Mouse (Mus musculus): ENCODE measurements around the gene Psmd6. TPM values are rescaled to one million over a fixed set of nuclear protein-coding genes. Genes with fewer than 3 reads are reported as not detected.

Gene Psmd6
- polyA plus RNA-seq, 1 experiment from 2014 or later, result 224 TPM

DNA sequence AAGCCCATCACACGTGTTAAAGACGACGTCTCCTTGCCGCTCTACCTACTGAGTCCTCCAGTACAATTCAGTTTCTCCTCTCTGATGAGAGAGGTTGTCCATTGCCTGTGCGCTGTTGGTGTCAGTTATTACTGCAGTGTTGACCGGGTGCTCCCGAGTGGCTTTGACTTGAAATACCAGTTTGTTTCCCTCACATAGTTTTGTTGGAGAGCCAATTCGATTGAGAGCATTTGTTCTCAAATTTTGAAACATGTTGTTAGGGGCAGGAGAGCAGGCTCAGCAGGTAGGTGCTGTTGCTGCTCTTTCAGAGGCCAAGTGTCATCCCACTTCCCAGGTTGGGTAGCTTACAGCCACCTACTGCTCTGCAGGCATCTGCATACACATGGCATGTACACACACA, 37.0 kb downstream of the Psmd6 start:
- H3K9me3 ChIP-seq, result no peaks in the 10 kb centered on the region
- no peak overlapping the region for H3K9ac ChIP-seq
- H3K4me2 ChIP-seq (replicated peaks), result no peak overlapping the region
- H3K27me3 ChIP-seq (replicated peaks), result no peaks in the 10 kb centered on the region
- ATAC-seq, result no peak
- H3K36me3 ChIP-seq, result no peaks in the 10 kb centered on the region
- no peak overlapping the region for H3K4me3 ChIP-seq (replicated peaks)
- no peaks in the 10 kb centered on the region for H3K4me1 ChIP-seq (replicated peaks)
- no peak overlapping the region for H3K27ac ChIP-seq
- 94% methylated on average over 8 of the region's 8 CpGs for WGBS

DNA sequence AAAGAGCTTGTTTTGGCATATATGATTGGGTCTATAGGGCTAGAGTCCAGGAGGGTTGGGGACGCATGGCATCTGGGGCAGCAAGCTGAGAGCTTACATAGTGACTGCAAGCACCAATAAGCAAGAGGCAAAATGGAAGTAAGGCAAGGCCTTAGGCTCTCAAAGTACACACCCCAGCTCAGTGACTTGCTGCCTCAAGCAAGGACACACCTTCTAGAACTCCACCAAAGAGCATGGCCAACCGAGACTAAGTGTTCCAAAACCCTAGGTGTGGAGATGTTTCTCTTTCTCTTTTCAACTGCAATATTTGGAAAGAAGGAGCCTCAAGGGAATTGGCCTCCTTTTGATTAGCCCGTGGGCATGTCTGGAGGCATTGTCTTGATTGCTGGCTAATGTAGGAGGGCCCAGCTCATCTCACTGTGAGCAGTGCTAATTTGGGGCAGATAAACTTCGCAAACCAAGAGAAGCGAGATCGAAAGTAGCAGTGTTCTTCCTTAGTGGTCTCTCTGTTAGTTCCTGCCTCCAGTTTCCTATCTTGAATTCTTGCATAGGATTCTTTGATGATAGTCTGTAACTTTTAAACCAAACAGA, 40.1 kb downstream of the Psmd6 start:
- no peak overlapping the region for H3K4me2 ChIP-seq (replicated peaks)
- no peaks in the 10 kb centered on the region for H3K9me3 ChIP-seq
- H3K9ac ChIP-seq, result no peak overlapping the region
- no peaks in the 10 kb centered on the region for H3K4me1 ChIP-seq (replicated peaks)
- H3K36me3 ChIP-seq, result no peaks in the 10 kb centered on the region
- H3K27me3 ChIP-seq (replicated peaks), result no peaks in the 10 kb centered on the region
- no peak overlapping the region for H3K4me3 ChIP-seq (replicated peaks)
- 93% methylated on average over 6 of the region's 6 CpGs for WGBS
- no peak for ATAC-seq
- no peak overlapping the region for H3K27ac ChIP-seq

DNA sequence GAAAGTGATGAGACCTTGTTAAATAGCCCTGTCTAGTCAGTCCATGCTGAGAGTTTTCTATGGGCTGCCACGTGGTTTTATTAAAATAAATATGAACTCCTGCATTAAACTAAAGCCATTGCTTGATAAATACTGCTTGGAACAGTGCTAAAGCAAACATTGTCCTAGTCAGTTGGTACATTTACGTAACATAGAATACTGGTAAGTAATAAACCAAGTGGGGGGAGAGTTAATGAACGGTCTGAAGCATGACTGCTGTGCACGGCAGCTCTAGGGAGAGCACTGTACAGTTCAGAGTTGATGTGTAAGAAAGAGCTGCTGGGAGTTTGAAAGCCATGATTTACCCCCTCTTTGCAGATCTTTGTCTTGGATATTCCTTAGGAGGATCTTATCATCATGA, 49.3 kb downstream of the Psmd6 start:
- H3K27ac ChIP-seq, result no peak overlapping the region
- no peaks in the 10 kb centered on the region for H3K36me3 ChIP-seq
- H3K9ac ChIP-seq, result no peak overlapping the region
- no peak overlapping the region for H3K4me3 ChIP-seq (replicated peaks)
- H3K9me3 ChIP-seq, result no peaks in the 10 kb centered on the region
- no peak overlapping the region for H3K4me2 ChIP-seq (replicated peaks)
- 18% methylated on average over 4 of the region's 4 CpGs for WGBS
- H3K4me1 ChIP-seq (replicated peaks), result peaks cover 8% of the 10 kb centered on the region
- no peaks in the 10 kb centered on the region for H3K27me3 ChIP-seq (replicated peaks)
- no peak for ATAC-seq

DNA sequence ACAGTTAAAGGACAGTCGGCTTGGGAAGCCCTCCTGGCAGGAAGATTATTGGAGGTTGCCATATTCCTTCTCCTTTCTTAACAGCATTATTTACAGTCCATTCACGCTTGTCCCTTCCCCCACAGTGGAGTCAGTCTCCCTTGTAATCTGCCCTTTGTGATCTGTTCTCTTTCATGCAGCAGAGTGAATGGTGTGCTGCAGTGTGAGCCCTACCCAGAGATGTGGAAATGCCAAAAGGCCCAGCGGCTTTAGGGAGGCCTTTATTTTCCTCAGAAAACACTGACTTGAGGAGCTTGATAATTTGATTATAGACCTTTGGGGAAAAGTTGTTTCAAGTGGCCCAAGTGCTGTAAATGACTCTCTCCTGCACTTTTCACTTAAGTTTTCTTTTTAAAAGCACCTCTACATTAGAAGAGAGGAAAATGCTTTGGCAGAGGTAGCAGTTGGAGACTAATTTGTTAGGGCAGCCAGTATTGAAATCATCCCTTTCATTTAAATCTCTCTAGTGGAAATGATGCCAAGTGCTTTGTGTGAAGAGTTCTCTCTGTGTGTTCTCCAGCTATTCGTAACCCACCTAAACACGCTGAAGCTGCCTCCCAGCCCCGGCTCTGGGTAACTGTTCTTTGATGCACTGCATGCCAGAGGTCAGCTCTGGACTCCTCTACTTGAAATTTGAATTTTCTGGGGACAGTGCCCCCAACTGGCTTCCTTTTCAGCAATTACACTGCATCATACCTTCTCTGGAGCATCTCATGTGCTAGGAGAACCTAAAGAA, 50.1 kb downstream of the Psmd6 start:
- Histone ChIP-seq H3K9ac (no peak overlapping the region), H3K36me3 (no peaks in the 10 kb centered on the region), H3K9me3 (no peaks in the 10 kb centered on the region), H3K4me1 (replicated peaks) (peaks cover 11% of the 10 kb centered on the region), H3K27ac (no peak overlapping the region), H3K4me3 (replicated peaks) (no peak overlapping the region), H3K4me2 (replicated peaks) (no peak overlapping the region), H3K27me3 (replicated peaks) (no peaks in the 10 kb centered on the region)
- ATAC-seq, result no peak
- 44% methylated on average over 6 of the region's 6 CpGs for WGBS

DNA sequence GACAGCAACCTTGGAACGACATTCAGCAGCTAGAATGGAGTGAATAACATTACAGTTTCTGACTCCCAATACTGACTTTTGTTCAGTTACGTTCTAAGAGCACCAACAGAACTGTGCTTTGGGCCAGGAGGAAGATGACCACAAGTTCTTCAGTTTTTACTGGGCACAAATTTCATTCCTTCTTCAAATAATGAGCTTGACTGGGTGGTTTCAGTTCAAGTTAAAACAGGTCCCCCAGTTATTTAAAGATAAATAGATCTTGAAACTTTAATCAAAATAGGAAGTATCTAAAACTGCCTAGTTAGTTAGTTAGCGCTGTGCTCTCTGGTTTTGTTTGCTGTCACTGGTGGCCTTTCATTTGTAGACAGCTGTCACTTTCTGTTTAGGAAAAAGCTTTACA, 52.2 kb downstream of the Psmd6 start:
- Histone ChIP-seq H3K27ac (peak overlapping the region; percentile 90), H3K36me3 (no peaks in the 10 kb centered on the region), H3K9me3 (no peaks in the 10 kb centered on the region), H3K9ac (no peak overlapping the region), H3K27me3 (replicated peaks) (no peaks in the 10 kb centered on the region), H3K4me3 (replicated peaks) (no peak overlapping the region), H3K4me1 (replicated peaks) (peaks cover 14% of the 10 kb centered on the region), H3K4me2 (replicated peaks) (0 out of 2 replicates have a peak overlapping the region, but pooled peaks have one; percentile 53)
- WGBS, result 37% methylated on average over 3 of the region's 3 CpGs
- no peak for ATAC-seq

- 7% methylated on average over 10 of the region's 10 CpGs for WGBS
- Histone ChIP-seq H3K27ac (peak overlapping the region; percentile 90), H3K9me3 (no peaks in the 10 kb centered on the region), H3K4me1 (replicated peaks) (peaks cover 14% of the 10 kb centered on the region), H3K9ac (no peak overlapping the region), H3K36me3 (no peaks in the 10 kb centered on the region), H3K4me2 (replicated peaks) (peak overlapping the region; percentile 53), H3K27me3 (replicated peaks) (no peaks in the 10 kb centered on the region), H3K4me3 (replicated peaks) (no peak overlapping the region; the same call in 1 of the 2 replicates)
- peak; percentile 87 for ATAC-seq
These were observed 52.9 kb downstream of the Psmd6 start for GRCm38 (mm10) chr14:14067648-14068472.

DNA sequence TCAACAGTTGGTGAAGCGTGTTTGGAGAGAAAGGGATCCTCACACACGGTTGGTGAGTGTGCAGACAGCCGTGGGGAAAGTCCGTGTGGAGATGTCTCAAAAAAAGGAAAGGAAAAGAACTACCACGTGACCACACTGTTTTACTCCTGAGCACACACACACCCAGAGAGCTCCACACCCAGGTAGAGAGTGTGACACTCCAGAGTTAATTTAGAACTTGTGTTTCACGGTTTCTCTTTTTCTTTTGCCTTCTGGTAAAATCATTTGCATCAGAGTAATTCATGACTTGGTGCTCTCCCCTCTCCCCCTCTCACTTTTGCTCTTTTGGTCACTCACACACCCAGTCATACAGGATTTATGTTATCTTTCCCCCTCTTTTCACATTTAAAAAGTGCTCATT, 54.5 kb downstream of the Psmd6 start:
- Histone ChIP-seq H3K4me1 (replicated peaks) (peaks cover 14% of the 10 kb centered on the region), H3K4me2 (replicated peaks) (no peak overlapping the region), H3K9me3 (no peaks in the 10 kb centered on the region), H3K9ac (no peak overlapping the region), H3K36me3 (no peaks in the 10 kb centered on the region), H3K4me3 (replicated peaks) (no peak overlapping the region), H3K27me3 (replicated peaks) (no peaks in the 10 kb centered on the region), H3K27ac (peak overlapping the region; percentile 6; the same call in 1 of the 2 replicates)
- WGBS, result 70% methylated on average over 6 of the region's 6 CpGs
- ATAC-seq, result peak; percentile 39; the same call in 1 of the 2 replicates

- 52% methylated on average over 4 of the region's 4 CpGs for WGBS
- ATAC-seq, result no peak
- Histone ChIP-seq H3K36me3 (no peaks in the 10 kb centered on the region), H3K4me1 (replicated peaks) (peaks cover 6% of the 10 kb centered on the region; the same call in 1 of the 2 replicates), H3K9me3 (no peaks in the 10 kb centered on the region), H3K27ac (no peak overlapping the region), H3K4me2 (replicated peaks) (no peak overlapping the region), H3K4me3 (replicated peaks) (no peak overlapping the region), H3K9ac (no peak overlapping the region), H3K27me3 (replicated peaks) (no peaks in the 10 kb centered on the region)
These were observed 55.7 kb downstream of the Psmd6 start for GRCm38 (mm10) chr14:14065142-14065498.

- no peaks in the 10 kb centered on the region for H3K36me3 ChIP-seq
- no peak overlapping the region for H3K4me2 ChIP-seq (replicated peaks)
- H3K4me3 ChIP-seq (replicated peaks), result no peak overlapping the region
- no peak overlapping the region for H3K9ac ChIP-seq
- peaks cover 6% of the 10 kb centered on the region; the same call in 1 of the 2 replicates for H3K4me1 ChIP-seq (replicated peaks)
- no peaks in the 10 kb centered on the region for H3K9me3 ChIP-seq
- WGBS, result 26% methylated on average over 5 of the region's 5 CpGs
- ATAC-seq, result no peak
- H3K27ac ChIP-seq, result no peak overlapping the region
- no peaks in the 10 kb centered on the region for H3K27me3 ChIP-seq (replicated peaks)
These were observed 56.2 kb downstream of the Psmd6 start for GRCm38 (mm10) chr14:14064486-14065141.

GRCm38 (mm10) chr14:14063382-14063781, 57.4 kb downstream of the Psmd6 start:
- no peak overlapping the region for H3K27ac ChIP-seq
- no peak overlapping the region for H3K9ac ChIP-seq
- no peak overlapping the region for H3K4me2 ChIP-seq (replicated peaks)
- H3K4me1 ChIP-seq (replicated peaks), result peaks cover 6% of the 10 kb centered on the region; the same call in 1 of the 2 replicates
- no peaks in the 10 kb centered on the region for H3K9me3 ChIP-seq
- H3K27me3 ChIP-seq (replicated peaks), result no peaks in the 10 kb centered on the region
- WGBS, result 63% methylated on average over 5 of the region's 5 CpGs
- H3K4me3 ChIP-seq (replicated peaks), result no peak overlapping the region
- ATAC-seq, result no peak
- no peaks in the 10 kb centered on the region for H3K36me3 ChIP-seq

DNA sequence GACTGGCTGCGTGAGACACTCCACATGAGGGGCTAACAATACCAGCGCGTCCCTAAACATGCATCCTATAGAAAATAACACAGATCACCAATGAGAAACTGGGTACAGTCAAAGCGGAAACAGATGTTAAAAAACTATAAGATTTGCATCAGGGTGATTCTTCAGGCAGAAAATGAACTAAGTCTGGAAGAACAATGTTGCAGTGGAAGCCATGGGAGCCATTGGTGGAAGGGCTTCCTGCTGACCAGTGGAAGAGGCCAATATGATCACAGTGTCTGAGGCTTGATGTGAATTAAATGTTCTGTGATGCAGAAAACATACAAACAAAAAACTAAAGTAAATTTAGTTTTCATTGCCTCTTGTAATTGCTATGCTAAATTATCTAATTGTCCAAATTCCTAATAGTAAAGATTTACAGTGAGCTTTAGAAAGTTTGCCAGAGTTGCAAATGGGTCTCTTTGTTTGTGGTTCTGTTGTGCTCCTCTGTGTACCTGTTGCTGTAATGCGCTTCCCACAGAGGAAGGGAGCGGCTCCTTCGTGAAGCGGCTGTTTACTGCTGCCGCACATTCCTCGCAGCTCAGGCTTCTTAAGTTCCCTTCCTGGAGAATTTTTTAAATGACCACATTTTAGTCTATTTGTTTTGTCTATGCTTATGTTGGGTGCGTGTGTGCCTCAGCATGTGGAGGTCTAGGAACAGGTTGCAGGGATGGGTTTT, 58.1 kb downstream of the Psmd6 start:
- H3K27ac ChIP-seq, result no peak overlapping the region
- H3K36me3 ChIP-seq, result no peaks in the 10 kb centered on the region
- no peak for ATAC-seq
- no peak overlapping the region for H3K4me2 ChIP-seq (replicated peaks)
- peaks cover 6% of the 10 kb centered on the region; the same call in 1 of the 2 replicates for H3K4me1 ChIP-seq (replicated peaks)
- H3K9me3 ChIP-seq, result no peaks in the 10 kb centered on the region
- no peaks in the 10 kb centered on the region for H3K27me3 ChIP-seq (replicated peaks)
- no peak overlapping the region for H3K9ac ChIP-seq
- 82% methylated on average over 11 of the region's 11 CpGs for WGBS
- H3K4me3 ChIP-seq (replicated peaks), result no peak overlapping the region
